Mouse (Mus musculus) forebrain, embryonic 16.5 days (tissue): Measurements from ENCODE around the gene Nlrp9c. TPM values are rescaled to one million over a fixed set of nuclear protein-coding genes. Genes with fewer than 3 reads are reported as not detected.
"Not testable (repeated sequence)": the region's sequence is repeated elsewhere in the genome, so short reads cannot be mapped to it uniquely, and the experiment has no call there.

Experiments
- ATAC-seq: fragments of 200-750 bp; cut with Nextera tagmentation; 2 replicates; pipeline ENCODE4 v1.8.0; 2017; ENCODE audit warnings: mild to moderate bottlenecking, moderate library complexity
- H3K27ac ChIP-seq: fragments of 300-500 bp; sonication (generic); 2 replicates; pipeline ENCODE4 v1.5.1; 2014; ENCODE audit warnings: low read length, control low read depth
- H3K27me3 ChIP-seq: fragments of 300-500 bp; sonication (generic); replicated peaks from 2 replicates; pipeline ENCODE4 v1.6.1; 2014; ENCODE audit warnings: low read length; ENCODE audit not compliant: control insufficient read depth, insufficient read depth
- H3K36me3 ChIP-seq: fragments of 300-500 bp; sonication (generic); 2 replicates; pipeline ENCODE4 v1.6.1; 2014; ENCODE audit not compliant: control insufficient read depth, insufficient read depth
- H3K4me1 ChIP-seq: fragments of 300-500 bp; sonication (generic); replicated peaks from 2 replicates; pipeline ENCODE4 v1.6.1; 2014; ENCODE audit warnings: low read length; ENCODE audit not compliant: control insufficient read depth, insufficient read depth
- H3K4me2 ChIP-seq: fragments of 300-500 bp; sonication (generic); 2 replicates; pipeline ENCODE4 v1.6.1; 2014; ENCODE audit warnings: mild to moderate bottlenecking, low read length, control low read depth
- H3K4me3 ChIP-seq: fragments of 300-500 bp; sonication (generic); replicated peaks from 2 replicates; pipeline ENCODE4 v1.5.1; 2014; ENCODE audit warnings: mild to moderate bottlenecking, low read length, control low read depth
- H3K9ac ChIP-seq: fragments of 300-500 bp; sonication (generic); replicated peaks from 2 replicates; pipeline ENCODE4 v1.6.1; 2014; ENCODE audit warnings: low read depth, low read length, control low read depth
- H3K9me3 ChIP-seq: fragments of 300-500 bp; sonication (generic); 2 replicates; pipeline ENCODE4 v1.6.1; 2016; ENCODE audit warnings: low read length; ENCODE audit not compliant: control insufficient read depth
- WGBS: fragments of 180-500 bp; shearing (Covaris S2); extraction: QIAGEN DNeasy Blood & Tissue Kit; methylation state at CpG from one replicate; pipeline ENCODE4 v1.1.7; 2014; 5-methylcytosine and 5-hydroxymethylcytosine counted together
- polyA plus RNA-seq: library from polyadenylated mRNA; unstranded; fragments of >200 nt; fragmentation: Nextera tagmentation; extraction: Ambion mirVana; gene quantifications from 2 replicates; pipeline ENCODE4 v1.2.1, GENCODE M21; 2015

Nlrp9c gene
- polyA plus RNA-seq, 1 experiment from 2014 or later = not detected

- not testable (repeated sequence) for H3K4me3 ChIP-seq, H3K4me2 ChIP-seq, H3K9me3 ChIP-seq, H3K9ac ChIP-seq, H3K27ac ChIP-seq, H3K36me3 ChIP-seq, H3K4me1 ChIP-seq, H3K27me3 ChIP-seq, ATAC-seq
- 61% methylated on average over 3 of the region's 3 CpGs for WGBS
These were observed 83.1 kb downstream of the Nlrp9c start for GRCm38 (mm10) chr7:26320361-26320760.

GRCm38 (mm10) chr7:26315809-26316208, 87.7 kb downstream of the Nlrp9c start:
- WGBS = 86% methylated on average over 4 of the region's 4 CpGs

GRCm38 (mm10) chr7:26315194-26315593, 88.3 kb downstream of the Nlrp9c start:
- not testable (repeated sequence) for H3K9ac ChIP-seq, H3K27me3 ChIP-seq, ATAC-seq, H3K4me3 ChIP-seq, H3K4me2 ChIP-seq, H3K4me1 ChIP-seq, H3K9me3 ChIP-seq, H3K27ac ChIP-seq, H3K36me3 ChIP-seq
- WGBS = 87% methylated on average over 2 of the region's 2 CpGs

More at GRCm38 (mm10) chr7:26315809-26316208, 87.7 kb downstream of the Nlrp9c start:
- H3K27me3 ChIP-seq, H3K9ac ChIP-seq, H3K4me2 ChIP-seq, H3K9me3 ChIP-seq, H3K4me3 ChIP-seq, H3K36me3 ChIP-seq, H3K4me1 ChIP-seq, H3K27ac ChIP-seq, ATAC-seq: not testable (repeated sequence)

GRCm38 (mm10) chr7:26311786-26312185, 91.7 kb downstream of the Nlrp9c start:
- ATAC-seq, H3K27me3 ChIP-seq, H3K27ac ChIP-seq, H3K36me3 ChIP-seq, H3K4me2 ChIP-seq, H3K4me3 ChIP-seq, H3K4me1 ChIP-seq, H3K9me3 ChIP-seq, H3K9ac ChIP-seq: not testable (repeated sequence)
- 87% methylated on average over 4 of the region's 4 CpGs for WGBS

- H3K4me3 ChIP-seq, H3K4me1 ChIP-seq, H3K27me3 ChIP-seq, H3K9ac ChIP-seq, ATAC-seq, H3K27ac ChIP-seq, H3K36me3 ChIP-seq, H3K4me2 ChIP-seq, H3K9me3 ChIP-seq: not testable (repeated sequence)
- 71% methylated on average over 2 of the region's 2 CpGs for WGBS
These were observed 96.6 kb downstream of the Nlrp9c start, which contains the start of gene Cyp2a4 for GRCm38 (mm10) chr7:26306926-26307325. Gene Cyp2a4 (plus strand): TSS chr7:26307169.

GRCm38 (mm10) chr7:26303429-26304166, 99.9 kb downstream of the Nlrp9c start:
- not testable (repeated sequence) for H3K9ac ChIP-seq, H3K4me1 ChIP-seq, H3K9me3 ChIP-seq, ATAC-seq, H3K27ac ChIP-seq, H3K27me3 ChIP-seq, H3K36me3 ChIP-seq, H3K4me3 ChIP-seq, H3K4me2 ChIP-seq
- 84% methylated on average over 8 of the region's 8 CpGs for WGBS

Other genes starting within 250 kb of the Nlrp9c start
- gene Cyp2b9, start 230.3 kb downstream of the Nlrp9c start, polyA plus RNA-seq = not detected in 2 replicates
- gene Vmn1r184, start 143.4 kb downstream of the Nlrp9c start, polyA plus RNA-seq = not detected in 2 replicates
- not detected in 2 replicates for gene Cyp2a4, start 96.5 kb downstream of the Nlrp9c start, polyA plus RNA-seq
- not detected in 2 replicates for gene Nlrp4a, start 31.4 kb upstream of the Nlrp9c start, polyA plus RNA-seq
- not detected in 2 replicates for gene Nlrp9a, start 131.3 kb upstream of the Nlrp9c start, polyA plus RNA-seq
- not detected in 2 replicates for gene Vmn1r185, start 214.8 kb upstream of the Nlrp9c start, polyA plus RNA-seq